Mouse (Mus musculus) kidney, adult 9 months (tissue): Measurements from ENCODE around the gene Yod1.

Experiments used
- DNase-seq: peaks from one replicate; pipeline ENCODE4 v3.0.0; 2022

The Yod1 gene

GRCm38 (mm10) chr1:130717291-130717871 is at the start of gene Yod1:
Gene Yod1, plus strand, starts transcription at chr1:130717327.
- DNase-seq = peak; percentile 87

GRCm38 (mm10) chr1:130678551-130678950 is 38.6 kb upstream of the Yod1 start:
- DNase-seq = no peak

- DNase-seq = no peak
Measured at GRCm38 (mm10) chr1:130681075-130681474, 36.1 kb upstream of the Yod1 start.

- DNase-seq = peak; percentile 12
Measured at GRCm38 (mm10) chr1:130681656-130682413, 35.3 kb upstream of the Yod1 start.

GRCm38 (mm10) chr1:130683905-130684304 is 33.2 kb upstream of the Yod1 start:
- DNase-seq = no peak

GRCm38 (mm10) chr1:130698601-130699000 is 18.5 kb upstream of the Yod1 start:
- DNase-seq = no peak

- DNase-seq = no peak
Measured at GRCm38 (mm10) chr1:130699937-130700633, 17.0 kb upstream of the Yod1 start.

- DNase-seq = no peak
Measured at GRCm38 (mm10) chr1:130701976-130702375, 15.2 kb upstream of the Yod1 start.

GRCm38 (mm10) chr1:130703613-130704012 is 13.5 kb upstream of the Yod1 start:
- DNase-seq = no peak

GRCm38 (mm10) chr1:130710283-130711080 is 6.6 kb upstream of the Yod1 start:
- no peak for DNase-seq

- no peak for DNase-seq
Measured at GRCm38 (mm10) chr1:130714046-130714445, 3.1 kb upstream of the Yod1 start.

- peak; percentile 98 for DNase-seq
Measured at GRCm38 (mm10) chr1:130715561-130716217, 1.4 kb upstream of the Yod1 start, which contains the start of gene Gm29427. Gene Gm29427, minus strand, starts transcription at chr1:130715799.

- DNase-seq = no peak
Measured at GRCm38 (mm10) chr1:130716218-130716512, 962 bp upstream of the Yod1 start.

GRCm38 (mm10) chr1:130716513-130717290 is 425 bp upstream of the Yod1 start:
- no peak for DNase-seq

GRCm38 (mm10) chr1:130724206-130724605 is 7.1 kb downstream of the Yod1 start:
- DNase-seq = peak; percentile 55

- no peak for DNase-seq
Measured at GRCm38 (mm10) chr1:130726396-130726795, 9.3 kb downstream of the Yod1 start.

GRCm38 (mm10) chr1:130728070-130728469 is 10.9 kb downstream of the Yod1 start:
- DNase-seq = no peak

- DNase-seq = no peak
Measured at GRCm38 (mm10) chr1:130728708-130729107, 11.6 kb downstream of the Yod1 start.

- DNase-seq = no peak
Measured at GRCm38 (mm10) chr1:130729153-130729552, 12.0 kb downstream of the Yod1 start, which contains the start of gene Pfkfb2. Gene Pfkfb2, minus strand, starts transcription at chr1:130729253.

GRCm38 (mm10) chr1:130731741-130732337 is 14.7 kb downstream of the Yod1 start, which contains the start of gene AA986860:
Gene AA986860, plus strand, starts transcription at chr1:130731976.
- DNase-seq = peak; percentile 79
